8 mouse cellular contexts compared by ENCODE assay signal in the genomic region with DNA sequence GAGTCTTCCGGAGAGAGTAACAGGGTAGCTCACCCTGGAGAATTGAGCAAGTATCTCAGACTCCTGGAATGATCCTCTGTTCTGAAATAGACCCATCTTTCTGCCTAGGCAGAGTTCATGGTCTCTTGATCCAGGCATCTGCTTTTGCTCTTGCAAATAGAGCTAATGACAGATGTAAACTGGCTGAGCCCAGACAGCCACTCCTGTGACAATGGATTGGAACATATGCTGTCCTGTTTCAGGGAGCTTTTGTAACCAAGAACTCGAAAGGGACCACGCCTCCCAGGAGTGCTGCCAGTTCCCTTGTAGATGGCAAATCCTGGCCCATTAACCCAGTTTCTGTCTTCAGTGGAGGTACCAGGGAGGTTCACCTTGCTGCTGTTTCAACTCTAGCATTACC. TPM values are rescaled to one million over a fixed set of nuclear protein-coding genes. Genes with fewer than 3 reads are reported as not detected.
DNase-seq lines count a peak whose midpoint lies in the region.

No protein-coding gene starts in this region.

- peak; percentile 32 for DNase-seq in gastrocnemius, postnatal 14 days
- DNase-seq in gastrocnemius, postnatal 10 days, result no peak
- peak; percentile 27 for DNase-seq in 3T3-L1 (ENCODE audit: low read depth, low spot score)
- DNase-seq in cerebellum, adult 8-10 months, result peak; percentile 19
- peak; percentile 25 for DNase-seq in heart, postnatal 4 days
- no peak for DNase-seq in ovary, postnatal 36 days (ENCODE audit: low spot score)
- DNase-seq in ovary, adult 18-20 months (ENCODE audit: low spot score), result no peak
- DNase-seq in layer of hippocampus, adult 9-10 months (ENCODE audit: low spot score), result no peak

- intact Hi-C loops in gastrocnemius, postnatal 14 days (cut with DNase I; ENCODE audit: low total_unique reads), result no loop called here

RNA-seq across cellular contexts. Expression of a gene that starts 56.8 kb away (rescaled TPM):
- total RNA-seq in gastrocnemius, postnatal 14 days (2021), result 10 to 100 TPM; 48.2 to 50.7 TPM
- total RNA-seq in gastrocnemius, postnatal 10 days (2021), result 10 to 100 TPM; 63.8 to 70.8 TPM
- 10 to 100 TPM; 36.9 to 43.8 TPM for total RNA-seq in heart, postnatal 4 days (2021)

Comparison
In these comparisons a context has a peak if more than half of its experiments do, and no peak if none do; other contexts are left out.
1. DNase-seq: peak in gastrocnemius, postnatal 14 days (single experiment), 3T3-L1 (single experiment), cerebellum, adult 8-10 months (single experiment) and heart, postnatal 4 days (single experiment); none in gastrocnemius, postnatal 10 days (single experiment), ovary, postnatal 36 days (single experiment), ovary, adult 18-20 months (single experiment) and layer of hippocampus, adult 9-10 months (single experiment).